Mouse (Mus musculus) stomach, adult 2 months (tissue): ENCODE measurements around the gene Hira. TPM values are rescaled to one million over a fixed set of nuclear protein-coding genes. Genes with fewer than 3 reads are reported as not detected.

Experiments used
- polyA plus RNA-seq: library from polyadenylated mRNA; depleted of rRNA; stranded (reverse); fragments of >200 nt; gene quantifications from 2 replicates; pipeline ENCODE4 v1.2.3, GENCODE M21; 2012; rRNA removed

The Hira gene
- polyA plus RNA-seq = 26.3 and 28.1 TPM in 2 replicates

GRCm38 (mm10) chr16:18876442-18877308 lies at the start of gene Hira, which contains the start of gene Mrpl40:
Hira (plus strand) TSS chr16:18877037.
Mrpl40 (minus strand) TSS chr16:18876862.

DNA sequence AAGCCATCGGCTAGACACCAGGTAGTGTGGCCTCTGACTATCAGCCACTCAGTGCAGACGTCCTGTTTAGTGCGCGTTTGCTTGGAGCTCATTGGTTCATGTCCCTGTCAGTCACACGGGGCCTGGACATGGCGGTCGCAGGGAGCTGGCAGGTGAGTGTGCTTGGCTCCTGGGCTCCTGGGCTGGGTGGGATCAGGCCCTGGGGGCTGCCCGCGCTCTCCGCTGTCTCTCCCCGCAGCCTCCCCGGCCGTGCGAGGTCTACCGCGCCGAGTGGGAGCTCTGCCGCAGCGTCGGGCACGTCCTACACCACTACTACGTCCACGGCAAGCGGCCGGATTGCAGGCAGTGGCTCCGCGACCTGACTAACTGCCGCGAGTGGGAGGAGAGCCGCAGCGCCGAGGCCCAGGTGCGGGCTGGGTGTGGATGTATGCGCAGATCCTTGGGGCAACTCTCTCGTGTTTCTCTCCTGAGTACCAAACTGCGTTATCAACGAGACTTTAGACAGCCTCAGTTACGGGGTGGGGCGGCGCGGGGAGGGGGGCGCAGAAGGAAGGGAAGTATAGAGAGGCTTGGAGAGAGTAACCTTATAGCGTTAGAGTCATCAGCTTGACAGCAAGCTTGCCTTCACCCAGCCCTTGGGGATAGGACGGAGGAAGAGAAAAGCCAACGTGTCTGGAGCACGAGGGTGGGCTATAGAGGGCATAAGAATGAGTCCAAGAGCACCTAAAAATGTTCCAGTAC lies 40.2 kb upstream of the Hira start, which contains the start of the genes 2510002D24Rik and Gm28539:
TSS of gene 2510002D24Rik (plus strand) at position 111 of the 741 bp plus-strand sequence.
TSS of gene Gm28539 (plus strand) at position 117 of the 741 bp plus-strand sequence.

Other genes with a start within 250 kb of the Hira start
- 16.4 and 21.1 TPM in 2 replicates for gene Sept5, start 247.1 kb upstream of the Hira start, polyA plus RNA-seq
- 9.7 and 16.2 TPM in 2 replicates for gene Cldn5, start 100.2 kb upstream of the Hira start, polyA plus RNA-seq
- 6.8 and 11.2 TPM in 2 replicates for gene Ufd1, start 65.3 kb upstream of the Hira start, polyA plus RNA-seq
- gene Cdc45, start 65.0 kb upstream of the Hira start, polyA plus RNA-seq = 2.9 and 3.3 TPM in 2 replicates
- 32.1 and 34.5 TPM in 2 replicates for gene 2510002D24Rik, start 40.5 kb upstream of the Hira start, polyA plus RNA-seq
- gene Gm28539, start 40.5 kb upstream of the Hira start, polyA plus RNA-seq = 0.82 TPM in 1 of 2 replicates, not detected in the other
- gene Mrpl40, start 175 bp upstream of the Hira start, polyA plus RNA-seq = 3.9 and 6.1 TPM in 2 replicates